Mouse (Mus musculus) megakaryocyte-erythroid progenitor cell, adult 5-6 weeks (primary cell): ENCODE measurements around the gene Zfp987. TPM values are rescaled to one million over a fixed set of nuclear protein-coding genes. Genes with fewer than 3 reads are reported as not detected.
"Not testable (repeated sequence)": the region's sequence is repeated elsewhere in the genome, so short reads cannot be mapped to it uniquely, and the experiment has no call there.

Experiments
- ATAC-seq: replicated peaks from 2 replicates; pipeline ENCODE4 v1.8.0; 2016; ENCODE audit warnings: mild to moderate bottlenecking, inconsistent platforms; ENCODE audit not compliant: severe bottlenecking, poor library complexity, low FRiP score, low TSS enrichment
- total RNA-seq, 2 experiments: library from RNA; stranded (forward) in 1 of 2; stranded (reverse) in 1 of 2; fragments of 200-1000, 215-1000 nt in 1 of 2; fragments of >200 nt in 1 of 2; fragmentation: Nextera tagmentation in 1 of 2; gene quantifications; 2 replicates each; pipeline ENCODE4 v1.2.3; 2014 to 2017

The Zfp987 gene
- total RNA-seq, 2 experiments from 2014 or later = 0.70 to 1.7 TPM

GRCm38 (mm10) chr4:146168730-146169215, 71.7 kb downstream of the Zfp987 start:
- peak; percentile 68; the same call in 1 of the 2 replicates for ATAC-seq

DNA sequence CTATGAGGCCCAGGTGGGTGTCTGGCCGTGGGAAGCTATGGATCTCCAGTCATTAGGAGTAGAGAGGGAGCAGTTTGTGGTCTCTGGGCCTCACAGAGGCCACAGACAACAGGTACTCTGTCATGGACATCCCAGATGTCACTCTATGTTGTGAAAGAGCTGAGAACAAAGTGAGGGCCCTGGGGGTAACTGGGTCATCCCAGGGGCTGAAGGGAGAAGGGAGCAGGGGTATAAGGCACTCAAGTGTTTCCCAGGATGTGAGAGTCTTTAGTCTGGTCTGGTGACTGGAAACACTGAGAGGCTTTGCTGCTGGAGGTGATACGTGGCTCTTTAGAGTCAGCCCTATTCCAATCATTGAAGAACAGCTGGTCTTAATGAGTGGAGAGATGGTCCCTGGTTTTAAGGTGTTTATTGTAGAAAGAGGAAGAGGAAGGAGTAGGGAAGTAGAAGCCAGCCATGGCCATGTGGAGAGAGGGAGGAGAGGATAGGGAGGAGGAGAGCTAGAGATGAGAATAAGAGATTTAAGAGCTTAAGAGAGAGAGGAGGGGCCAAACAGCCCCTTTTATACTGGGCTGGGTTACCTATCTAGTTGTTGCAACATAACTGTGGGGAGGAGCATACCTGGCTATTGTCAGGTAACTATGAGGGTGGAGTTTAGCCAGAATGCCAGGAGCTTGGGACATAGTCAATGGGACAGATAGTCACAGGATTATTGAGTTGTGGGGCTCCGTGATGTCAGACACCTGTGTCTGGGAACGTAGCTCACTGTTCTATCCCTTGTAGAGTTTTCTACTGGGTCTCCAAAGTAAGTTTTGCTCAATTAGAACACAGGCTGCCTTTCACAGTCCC, 76.5 kb downstream of the Zfp987 start:
- ATAC-seq = not testable (repeated sequence)

Other genes starting within 250 kb of the Zfp987 start
- not detected in 2 replicates for gene Zfp986, start 228.5 kb upstream of the Zfp987 start, total RNA-seq (2014; fragmentation: Nextera tagmentation)
- not detected in 2 replicates for gene Zfp986, start 228.5 kb upstream of the Zfp987 start, total RNA-seq (2017)
- not detected in 2 replicates for gene Zfp600, start 59.5 kb downstream of the Zfp987 start, total RNA-seq (2014; fragmentation: Nextera tagmentation)
- gene Zfp600, start 59.5 kb downstream of the Zfp987 start, total RNA-seq (2017) = not detected in 2 replicates